Mouse (Mus musculus) testis, adult 10 weeks (tissue): ENCODE data around the gene Resp18. TPM values are rescaled to one million over a fixed set of nuclear protein-coding genes. Genes with fewer than 3 reads are reported as not detected.

Source experiments
- polyA plus RNA-seq: library from polyadenylated mRNA; stranded (reverse); fragments of 350-450 nt; fragmentation: Illumina TruSeq; extraction: RNeasy Lipid Tissue Mini Kit (QIAGEN cat#74804); gene quantifications from one replicate; pipeline ENCODE4 v1.2.3, GENCODE M21; 2014; ENCODE audit warnings: low read depth, low replicate concordance

Resp18 gene
- polyA plus RNA-seq, result 0.56 TPM

DNA sequence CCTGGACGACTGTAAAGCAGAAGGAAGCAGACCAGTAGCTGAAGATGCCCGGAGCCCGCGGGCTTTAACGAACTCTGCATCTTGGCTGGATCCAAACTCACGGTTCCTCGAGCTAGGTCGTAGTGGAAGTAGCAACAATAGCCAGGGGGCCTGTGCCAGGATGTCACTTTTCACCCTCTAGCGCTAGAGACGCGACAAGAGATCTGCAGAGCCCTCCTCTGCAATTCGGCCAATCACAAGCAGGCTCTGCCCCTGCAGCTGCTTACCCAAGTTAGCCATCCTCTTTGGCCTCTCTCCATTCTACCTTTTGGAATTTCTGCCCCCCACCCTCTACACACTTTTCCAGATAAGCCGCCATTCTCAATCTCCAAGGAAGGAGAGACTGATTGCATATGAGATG is at the start of gene Resp18:
Gene Resp18 (minus strand): TSS at position 188 of the 400 bp plus-strand sequence.

DNA sequence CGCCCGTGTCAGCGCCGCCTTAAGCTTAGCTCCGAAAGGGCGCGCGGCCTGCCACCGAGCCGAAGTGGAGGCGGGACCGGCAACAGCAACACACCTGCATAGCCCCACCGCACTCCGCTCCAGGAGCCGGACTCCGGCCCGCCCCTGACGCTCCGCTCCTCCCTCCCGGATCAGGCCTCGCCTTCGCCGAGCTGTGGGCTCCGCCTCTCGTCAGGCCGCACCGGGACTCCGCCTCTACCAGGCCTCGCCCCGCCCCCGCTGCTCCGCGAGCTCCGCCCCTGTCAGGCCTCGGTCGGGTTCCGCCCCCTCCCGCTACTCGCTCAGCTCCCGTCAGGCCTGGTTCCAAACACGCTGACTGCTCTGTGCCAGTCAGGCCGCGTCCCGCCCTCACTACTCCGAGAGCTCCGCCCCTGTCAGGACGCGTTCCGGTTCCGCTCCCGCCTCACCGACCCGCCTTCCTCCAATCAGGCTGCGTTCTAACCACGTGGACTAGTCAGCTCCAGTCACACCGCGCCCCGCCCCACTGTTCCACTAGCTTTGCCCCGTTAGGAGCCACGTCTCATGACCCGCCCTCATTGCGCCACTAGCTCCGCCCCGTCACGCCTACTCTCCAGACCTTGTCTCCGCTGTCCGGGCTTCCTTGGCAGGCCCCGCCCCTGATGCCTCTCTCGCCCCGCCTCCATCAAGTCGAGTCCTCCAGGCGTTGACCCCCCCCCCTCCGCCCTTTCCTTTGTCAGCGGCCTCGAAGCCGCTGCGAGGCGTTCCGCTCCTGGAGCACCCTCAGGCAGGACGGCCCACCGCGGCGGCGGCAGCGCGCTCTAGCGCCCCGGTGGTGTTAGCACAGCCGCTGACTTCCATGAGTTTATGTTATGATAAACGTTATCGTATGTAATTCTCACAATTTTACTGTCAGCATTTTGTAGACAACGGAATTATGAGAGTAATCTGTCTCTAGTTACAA is 39.3 kb upstream of the Resp18 start, which contains the start of gene Dnpep:
Gene Dnpep (minus strand): TSS at position 750 of the 961 bp plus-strand sequence.

DNA sequence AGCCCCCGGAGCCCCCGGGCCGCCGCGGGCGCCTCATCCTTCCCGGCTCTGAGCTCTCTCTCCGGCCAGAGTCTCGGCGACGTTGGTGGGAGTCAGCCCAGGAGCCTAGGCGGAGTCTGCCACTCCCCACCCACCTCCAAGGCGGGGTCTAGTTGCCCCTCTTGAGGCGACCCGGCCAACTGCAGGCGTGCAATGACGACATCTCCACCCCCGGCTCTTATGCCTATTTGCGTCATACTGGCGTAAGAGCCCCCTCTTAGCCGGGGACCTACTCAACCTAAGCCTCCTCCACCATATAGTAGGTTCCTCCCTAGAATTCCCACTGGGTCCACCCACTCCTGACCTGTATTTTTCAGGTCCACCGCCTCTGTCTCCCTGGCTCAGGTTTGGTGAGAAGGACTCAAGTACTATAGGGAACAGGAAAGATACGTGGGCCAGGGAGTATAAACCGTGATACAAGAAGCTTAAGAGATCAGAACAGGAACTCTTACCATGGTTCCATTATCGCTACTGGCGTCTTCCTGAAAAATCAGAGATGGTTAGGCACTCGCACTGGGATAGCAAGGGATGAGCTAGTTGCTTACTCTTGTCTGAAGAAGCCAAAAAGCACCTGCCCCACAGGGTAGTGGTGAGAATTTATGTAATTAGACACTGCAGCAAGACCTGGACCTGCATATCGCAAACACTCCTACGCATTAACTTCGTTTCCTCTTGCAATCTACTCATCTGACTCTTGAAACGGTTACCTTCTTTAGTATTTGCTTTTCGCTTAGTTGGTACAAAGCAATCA is 13.9 kb downstream of the Resp18 start, which contains the start of gene Ptprn:
Gene Ptprn (minus strand): TSS at position 412 of the 790 bp plus-strand sequence.

DNA sequence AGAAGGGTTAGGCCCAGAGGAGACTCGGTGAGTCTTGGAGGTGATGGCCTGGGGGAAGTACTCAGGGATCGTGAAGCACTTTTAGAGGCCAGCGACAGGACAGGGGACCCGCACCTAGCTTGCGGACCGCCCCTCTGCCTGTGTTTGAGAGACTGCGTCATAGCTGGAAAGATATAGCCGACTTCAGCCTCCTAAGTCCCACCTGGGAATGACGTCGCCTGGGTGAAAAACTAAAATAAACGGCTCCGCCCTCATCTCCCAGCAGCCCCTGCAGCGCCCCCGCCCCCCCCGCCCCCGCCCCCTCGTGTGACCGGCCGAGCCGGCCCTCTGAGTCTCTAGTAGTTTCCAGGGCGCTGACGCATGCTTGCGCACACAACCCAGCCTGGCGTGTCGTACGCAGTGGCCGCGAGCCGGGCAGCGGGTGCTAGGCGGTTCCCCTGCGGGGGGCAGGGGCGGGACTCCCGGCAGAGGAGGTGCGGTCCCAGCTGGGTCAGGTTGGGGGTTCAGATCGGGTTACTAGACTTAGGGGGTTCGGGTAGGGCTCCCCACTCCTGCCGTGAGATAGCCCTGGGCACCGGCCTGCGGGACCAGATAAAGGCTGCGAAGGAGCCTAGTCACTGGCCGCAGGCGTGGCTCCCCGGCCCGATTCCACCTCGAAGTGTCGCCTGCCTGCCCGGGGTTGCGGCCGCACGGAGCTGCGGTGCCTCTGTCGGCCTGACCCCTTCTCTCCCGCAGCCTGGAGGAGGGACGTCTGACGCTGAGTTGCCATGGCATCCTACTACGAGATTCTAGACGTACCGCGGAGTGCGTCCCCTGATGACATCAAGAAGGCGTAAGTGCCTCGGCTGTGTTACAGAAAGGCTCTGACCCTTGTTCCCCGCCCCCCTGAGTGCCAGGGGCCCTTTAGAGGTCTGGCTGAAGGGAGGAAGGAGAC is 41.8 kb downstream of the Resp18 start, which contains the start of gene Dnajb2:
Gene Dnajb2 (plus strand): TSS at position 290 of the 934 bp plus-strand sequence.

DNA sequence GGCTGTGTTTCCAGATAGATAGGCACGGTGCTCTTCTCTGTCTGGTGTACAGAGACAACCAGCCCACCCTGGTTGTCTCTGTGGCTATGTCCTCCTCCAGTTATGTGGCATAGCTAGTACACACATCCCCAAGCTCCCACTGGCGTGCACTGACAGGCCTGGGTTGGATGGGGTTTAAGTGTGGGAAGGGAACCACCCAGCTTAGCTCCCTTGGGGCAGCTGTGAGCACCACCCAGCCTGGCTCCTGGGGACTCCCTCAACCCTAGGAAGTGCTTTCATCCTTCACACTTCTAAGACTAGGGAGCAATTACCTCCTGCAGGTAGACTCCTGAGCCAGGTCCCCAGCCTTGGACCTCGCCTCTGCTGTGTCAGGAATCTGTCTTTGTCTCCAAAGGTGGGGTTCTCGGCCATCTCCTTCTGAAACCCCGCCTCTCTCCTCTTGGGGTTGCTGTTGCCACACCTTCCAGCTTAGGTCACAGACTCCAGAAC is 46.5 kb downstream of the Resp18 start, which contains the start of gene A630095N17Rik:
Gene A630095N17Rik (minus strand): TSS at position 439 of the 489 bp plus-strand sequence.

Other genes starting within 250 kb of the Resp18 start
- gene Nhej1, start 153.2 kb downstream of the Resp18 start, polyA plus RNA-seq, result 4.0 TPM
- gene Slc23a3, start 144.5 kb downstream of the Resp18 start, polyA plus RNA-seq, result not detected
- gene Cnppd1, start 135.7 kb downstream of the Resp18 start, polyA plus RNA-seq, result 14.3 TPM
- gene Retreg2, start 135.6 kb downstream of the Resp18 start, polyA plus RNA-seq, result 17.7 TPM
- gene Zfand2b, start 109.8 kb downstream of the Resp18 start, polyA plus RNA-seq, result not detected
- 9.5 TPM for gene Abcb6, start 98.0 kb downstream of the Resp18 start, polyA plus RNA-seq
- gene Ankzf1, start 86.3 kb downstream of the Resp18 start, polyA plus RNA-seq, result 3.0 TPM
- 68.6 TPM for gene Atg9a, start 86.2 kb downstream of the Resp18 start, polyA plus RNA-seq
- 194 TPM for gene Glb1l, start 67.6 kb downstream of the Resp18 start, polyA plus RNA-seq
- 18.6 TPM for gene Stk16, start 67.6 kb downstream of the Resp18 start, polyA plus RNA-seq
- gene Tuba4a, start 58.5 kb downstream of the Resp18 start, polyA plus RNA-seq, result 11.1 TPM
- 33.7 TPM for gene A630095N17Rik, start 46.3 kb downstream of the Resp18 start, polyA plus RNA-seq
- gene Dnajb2, start 42.0 kb downstream of the Resp18 start, polyA plus RNA-seq, result 96.0 TPM
- gene Ptprn, start 13.9 kb downstream of the Resp18 start, polyA plus RNA-seq, result not detected
- gene Dnpep, start 39.6 kb upstream of the Resp18 start, polyA plus RNA-seq, result 5.5 TPM
- 0.55 TPM for gene Des, start 81.9 kb upstream of the Resp18 start, polyA plus RNA-seq
- gene Speg, start 96.9 kb upstream of the Resp18 start, polyA plus RNA-seq, result 0.14 TPM
- gene Gmppa, start 157.5 kb upstream of the Resp18 start, polyA plus RNA-seq, result 7.7 TPM
- 0.08 TPM for gene Asic4, start 172.0 kb upstream of the Resp18 start, polyA plus RNA-seq
- 0.35 TPM for gene Chpf, start 200.9 kb upstream of the Resp18 start, polyA plus RNA-seq
- not detected for gene Tmem198, start 201.1 kb upstream of the Resp18 start, polyA plus RNA-seq
- gene Obsl1, start 228.0 kb upstream of the Resp18 start, polyA plus RNA-seq, result 2.6 TPM
- gene Inha, start 228.7 kb upstream of the Resp18 start, polyA plus RNA-seq, result 8.7 TPM
- gene Stk11ip, start 243.1 kb upstream of the Resp18 start, polyA plus RNA-seq, result 3.2 TPM